Mouse (Mus musculus) adrenal gland, adult (tissue): ENCODE measurements around the gene Tdpoz2.
"Not testable (repeated sequence)": the region's sequence is repeated elsewhere in the genome, so short reads cannot be mapped to it uniquely, and the experiment has no call there.

Source experiments
- DNase-seq, 2 experiments: peaks; one replicate each; pipeline ENCODE4 v3.0.0; 2022 to 2023; ENCODE audit warnings: low spot score in 1 of 2; ENCODE audit not compliant: inconsistent age in 2 of 2

The Tdpoz2 gene

DNA sequence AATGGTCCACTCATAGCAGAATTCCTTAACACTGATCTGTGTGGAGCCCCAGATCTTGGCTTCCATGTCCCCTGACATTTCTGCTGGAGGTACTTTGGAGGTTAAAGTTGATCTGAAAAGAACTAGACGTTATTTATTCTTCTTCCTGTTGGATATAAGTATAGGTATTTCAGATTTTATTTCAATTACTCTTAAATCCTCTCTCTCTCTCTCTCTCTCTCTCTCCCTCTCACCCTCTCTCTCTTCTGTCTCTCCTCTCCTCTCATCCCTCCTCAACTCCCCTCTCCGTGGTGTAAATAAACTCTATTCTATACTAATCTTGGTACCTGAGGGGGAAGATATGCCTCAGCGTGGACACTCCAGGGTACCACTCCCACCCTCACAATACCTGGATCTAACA is at the start of gene Tdpoz2:
Gene Tdpoz2, minus strand, starts transcription at position 101 of the 400 bp plus-strand sequence.
- DNase-seq: no peak

- not testable (repeated sequence) for DNase-seq
Measured at GRCm38 (mm10) chr3:93692970-93693369, 40.5 kb upstream of the Tdpoz2 start, which contains the start of gene Gm37596. Gene Gm37596 (minus strand): TSS chr3:93693070.

- not testable (repeated sequence) for DNase-seq
Measured at GRCm38 (mm10) chr3:93676210-93676609, 23.7 kb upstream of the Tdpoz2 start, which contains the start of gene Tdpoz1. Gene Tdpoz1 (minus strand): TSS chr3:93676310.

- DNase-seq: not testable (repeated sequence)
Measured at GRCm38 (mm10) chr3:93670805-93671503, 18.5 kb upstream of the Tdpoz2 start.

GRCm38 (mm10) chr3:93654260-93654659 is 1.8 kb upstream of the Tdpoz2 start:
- no peak for DNase-seq

DNA sequence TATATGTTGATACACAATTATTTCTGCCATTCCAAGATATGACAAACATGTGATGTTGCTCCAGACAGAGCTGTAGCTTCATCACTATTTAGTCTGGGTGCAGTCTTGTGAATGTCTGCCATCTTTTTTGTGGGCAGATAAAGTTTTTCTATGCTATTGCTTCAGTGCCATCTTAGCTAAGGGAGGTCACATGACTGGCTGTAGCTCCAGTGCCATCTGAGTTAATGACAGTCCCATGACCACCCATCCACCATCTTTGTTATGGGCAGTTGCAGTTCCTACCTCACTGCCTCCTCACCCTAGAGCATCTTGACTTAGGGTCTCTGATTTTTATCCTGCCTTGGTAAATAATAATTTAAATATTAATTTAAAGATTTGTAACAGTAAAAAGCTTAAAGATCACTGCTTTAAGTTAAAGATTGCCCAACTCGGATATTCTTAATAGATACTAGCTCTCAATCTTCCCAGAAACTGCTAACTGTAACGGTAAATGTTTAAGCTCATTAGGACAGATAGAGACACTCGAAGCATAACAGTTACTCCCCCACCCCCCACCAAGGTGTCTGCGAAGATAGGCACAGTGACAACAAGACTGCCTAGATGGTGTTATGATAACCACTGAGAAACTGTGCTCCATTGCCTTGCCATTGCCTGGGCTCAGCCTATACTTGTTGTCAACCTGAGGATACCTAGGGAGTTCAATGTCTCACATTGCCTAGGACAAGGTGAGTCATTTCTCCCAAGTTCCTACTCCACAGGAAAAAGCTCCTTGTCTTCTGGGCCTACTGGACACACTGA is 21.4 kb downstream of the Tdpoz2 start:
- not testable (repeated sequence) for DNase-seq

DNA sequence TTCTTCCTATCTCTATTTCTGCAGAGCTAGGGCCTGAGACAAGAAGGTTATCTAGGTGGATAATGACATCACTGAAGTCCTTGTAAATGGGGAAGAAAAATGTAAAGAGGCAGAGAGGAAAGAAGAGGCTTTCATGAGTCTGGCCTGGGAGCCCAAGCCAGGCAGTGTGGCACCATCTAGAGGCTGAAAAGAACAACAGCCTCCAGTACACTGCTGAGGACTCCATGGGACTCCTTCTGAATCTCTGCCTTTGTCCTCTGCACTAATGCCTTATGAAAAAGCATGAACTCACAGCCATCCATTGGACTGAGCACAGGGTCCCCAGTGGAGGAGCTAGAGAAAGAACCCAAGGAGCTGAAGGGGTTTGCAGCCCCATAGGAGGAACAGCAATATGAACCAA is 43.5 kb downstream of the Tdpoz2 start:
- DNase-seq: peak; percentile 27 to 66

- DNase-seq: no peak
Measured at GRCm38 (mm10) chr3:93601903-93602302, 50.6 kb downstream of the Tdpoz2 start.
